Mouse (Mus musculus) lung, embryonic 15.5 days (tissue): ENCODE results near the gene Pde6c. TPM values are rescaled to one million over a fixed set of nuclear protein-coding genes. Genes with fewer than 3 reads are reported as not detected.

ENCODE experiments used
- ATAC-seq: fragments of 200-750 bp; cut with Nextera tagmentation; 2 replicates; pipeline ENCODE4 v1.8.0; 2017; ENCODE audit warnings: moderate number of reproducible peaks, borderline replicate concordance; ENCODE audit not compliant: low FRiP score, low TSS enrichment; ENCODE audit errors: extremely low read depth
- H3K27ac ChIP-seq: fragments of 300-500 bp; sonication (generic); 2 replicates; pipeline ENCODE4 v1.5.1; 2015; ENCODE audit warnings: moderate library complexity, mild to moderate bottlenecking, inconsistent platforms
- H3K27me3 ChIP-seq: fragments of 300-500 bp; sonication (generic); 2 replicates; pipeline ENCODE4 v1.6.1; 2015; ENCODE audit warnings: inconsistent platforms
- H3K36me3 ChIP-seq: fragments of 300-500 bp; sonication (generic); 2 replicates; pipeline ENCODE4 v1.6.1; 2015; ENCODE audit warnings: inconsistent platforms
- H3K4me1 ChIP-seq: fragments of 300-500 bp; sonication (generic); 2 replicates; pipeline ENCODE4 v1.6.1; 2015; ENCODE audit warnings: inconsistent platforms
- H3K4me2 ChIP-seq: fragments of 300-500 bp; sonication (generic); 2 replicates; pipeline ENCODE4 v1.6.1; 2015; ENCODE audit warnings: inconsistent platforms, mild to moderate bottlenecking, moderate library complexity
- H3K4me3 ChIP-seq: fragments of 300-500 bp; sonication (generic); 2 replicates; pipeline ENCODE4 v1.5.1; 2015; ENCODE audit warnings: mild to moderate bottlenecking, inconsistent platforms
- H3K9ac ChIP-seq: fragments of 300-500 bp; sonication (generic); 2 replicates; pipeline ENCODE4 v1.6.1; 2015; ENCODE audit warnings: inconsistent platforms
- H3K9me3 ChIP-seq: fragments of 300-500 bp; sonication (generic); 2 replicates; pipeline ENCODE4 v1.6.1; 2016; ENCODE audit warnings: inconsistent platforms
- WGBS: fragments of 180-500 bp; shearing (Covaris S2); methylation state at CpG from one replicate; pipeline ENCODE4 v1.1.7; 2015; 5-methylcytosine and 5-hydroxymethylcytosine counted together
- polyA plus RNA-seq: library from polyadenylated mRNA; unstranded; fragments of >200 nt; fragmentation: Nextera tagmentation; extraction: Ambion mirVana; gene quantifications from 2 replicates; pipeline ENCODE4 v1.2.1, GENCODE M21; 2015

Gene Pde6c
- polyA plus RNA-seq, 1 experiment from 2014 or later = not detected

GRCm38 (mm10) chr19:38223905-38224684 is 91.5 kb downstream of the Pde6c start, which contains the start of gene Fra10ac1:
Gene Fra10ac1, minus strand, starts transcription at chr19:38224156.
- peak within 1 kb of the TSS; percentile 80 for H3K9ac ChIP-seq

GRCm38 (mm10) chr19:38224685-38225060 is 92.1 kb downstream of the Pde6c start:
- Histone ChIP-seq H3K4me2 (peak overlapping the region; percentile 83), H3K4me1 (peaks cover 12% of the 10 kb centered on the region; the same call in 1 of the 2 replicates), H3K9ac (peak overlapping the region; percentile 41), H3K27me3 (no peaks in the 10 kb centered on the region), H3K4me3 (peak overlapping the region; percentile 86), H3K9me3 (no peaks in the 10 kb centered on the region; the same call in 1 of the 2 replicates), H3K27ac (peak overlapping the region; percentile 88), H3K36me3 (0 out of 2 replicates have a peak, but pooled peaks cover 2% of the 10 kb centered on the region)
- 16% methylated on average over 9 of the region's 9 CpGs for WGBS
- no peak for ATAC-seq

More at GRCm38 (mm10) chr19:38223905-38224684, 91.5 kb downstream of the Pde6c start, which contains the start of gene Fra10ac1:
- H3K4me2 ChIP-seq = peak within 1 kb of the TSS; percentile 83
- H3K9me3 ChIP-seq = no peaks in the 10 kb centered on the region; the same call in 1 of the 2 replicates
- H3K4me1 ChIP-seq = peaks cover 12% of the 10 kb centered on the region; the same call in 1 of the 2 replicates
- peak within 1 kb of the TSS; percentile 88 for H3K27ac ChIP-seq
- 1% methylated on average over 49 of the region's 49 CpGs for WGBS
- ATAC-seq = peak; percentile 97
- H3K4me3 ChIP-seq = peak within 1 kb of the TSS; percentile 86
- no peaks in the 10 kb centered on the region for H3K27me3 ChIP-seq
- H3K36me3 ChIP-seq = 0 out of 2 replicates have a peak, but pooled peaks cover 2% of the 10 kb centered on the region

- ATAC-seq = no peak
- H3K9ac ChIP-seq = no peak overlapping the region
- H3K4me3 ChIP-seq = no peak overlapping the region
- H3K36me3 ChIP-seq = no peaks in the 10 kb centered on the region
- H3K4me2 ChIP-seq = no peak overlapping the region
- H3K4me1 ChIP-seq = peaks cover 4% of the 10 kb centered on the region; the same call in 1 of the 2 replicates
- no peaks in the 10 kb centered on the region for H3K27me3 ChIP-seq
- H3K27ac ChIP-seq = no peak overlapping the region
- no peaks in the 10 kb centered on the region; the same call in 1 of the 2 replicates for H3K9me3 ChIP-seq
- 51% methylated on average over 2 of the region's 2 CpGs for WGBS
Measured at GRCm38 (mm10) chr19:38228699-38229098, 96.1 kb downstream of the Pde6c start.

- H3K9ac ChIP-seq = no peak overlapping the region
- no peaks in the 10 kb centered on the region for H3K27me3 ChIP-seq
- H3K4me2 ChIP-seq = no peak overlapping the region
- 44% methylated on average over 8 of the region's 8 CpGs for WGBS
- H3K4me3 ChIP-seq = no peak overlapping the region
- no peaks in the 10 kb centered on the region for H3K4me1 ChIP-seq
- no peak overlapping the region for H3K27ac ChIP-seq
- no peak for ATAC-seq
- H3K36me3 ChIP-seq = no peaks in the 10 kb centered on the region
- no peaks in the 10 kb centered on the region; the same call in 1 of the 2 replicates for H3K9me3 ChIP-seq
Measured at GRCm38 (mm10) chr19:38232087-38232486, 99.5 kb downstream of the Pde6c start.

- Histone ChIP-seq H3K9me3 (no peaks in the 10 kb centered on the region; the same call in 1 of the 2 replicates), H3K4me2 (no peak overlapping the region), H3K27me3 (no peaks in the 10 kb centered on the region), H3K4me3 (no peak overlapping the region), H3K9ac (no peak overlapping the region), H3K36me3 (no peaks in the 10 kb centered on the region), H3K4me1 (no peaks in the 10 kb centered on the region), H3K27ac (no peak overlapping the region)
- 7% methylated on average over 4 of the region's 4 CpGs for WGBS
- ATAC-seq = no peak
Measured at GRCm38 (mm10) chr19:38232516-38232915, 99.9 kb downstream of the Pde6c start.

Other genes starting within 250 kb of the Pde6c start
- 26.5 and 29.4 TPM in 2 replicates for gene Myof, start 89.2 kb upstream of the Pde6c start, polyA plus RNA-seq
- 42.0 and 43.7 TPM in 2 replicates for gene Cep55, start 77.8 kb upstream of the Pde6c start, polyA plus RNA-seq
- gene Ffar4, start 35.7 kb upstream of the Pde6c start, polyA plus RNA-seq = 3.6 and 3.8 TPM in 2 replicates
- 16.5 and 28.7 TPM in 2 replicates for gene Rbp4, start 7.5 kb upstream of the Pde6c start, polyA plus RNA-seq
- 33.2 and 36.4 TPM in 2 replicates for gene Fra10ac1, start 91.4 kb downstream of the Pde6c start, polyA plus RNA-seq
- gene Lgi1, start 131.8 kb downstream of the Pde6c start, polyA plus RNA-seq = 0.15 and 0.39 TPM in 2 replicates